Mouse (Mus musculus) macrophage (primary cell): Measurements from ENCODE around the gene Stk24. TPM values are rescaled to one million over a fixed set of nuclear protein-coding genes. Genes with fewer than 3 reads are reported as not detected.

Source experiments
- H3K27ac ChIP-seq: fragments of 350-480 bp; formaldehyde crosslinking; 2 replicates; pipeline ENCODE4 v1.9.0; 2021
- H3K36me3 ChIP-seq: fragments of 350-480 bp; formaldehyde crosslinking; 2 replicates; pipeline ENCODE4 v1.9.0; 2021; ENCODE audit errors: inconsistent target
- H3K4me3 ChIP-seq: fragments of 350-480 bp; formaldehyde crosslinking; 2 replicates; pipeline ENCODE4 v1.9.0; 2021; ENCODE audit errors: inconsistent target
- H3K79me2 ChIP-seq: fragments of 350-480 bp; formaldehyde crosslinking; 2 replicates; pipeline ENCODE4 v1.9.0; 2021; ENCODE audit errors: inconsistent target
- WGBS: methylation state at CpG from one replicate; pipeline ENCODE4 v1.1.7; 2026; ENCODE audit warnings: inconsistent platforms; ENCODE audit not compliant: missing documents; 5-methylcytosine and 5-hydroxymethylcytosine counted together
- polyA plus RNA-seq: library from polyadenylated mRNA; stranded (reverse); fragments of 250-400 nt; gene quantifications from 3 replicates; pipeline ENCODE4 v1.2.4, GENCODE M21; 2018; ENCODE audit warnings: inconsistent platforms

Stk24 gene
- polyA plus RNA-seq, 1 experiment from 2014 or later, result 88.8 TPM

- H3K27ac ChIP-seq, result no peak overlapping the region
- no peaks in the 10 kb centered on the region for H3K79me2 ChIP-seq
- no peak overlapping the region for H3K4me3 ChIP-seq
- no peaks in the 10 kb centered on the region for H3K36me3 ChIP-seq
- WGBS, result 56% methylated on average over 12 of the region's 13 CpGs
These were observed 25.3 kb upstream of the Stk24 start for GRCm38 (mm10) chr14:121405120-121405519.

- 99% methylated on average over 6 of the region's 6 CpGs for WGBS
- no peak overlapping the region for H3K27ac ChIP-seq
- H3K36me3 ChIP-seq, result no peaks in the 10 kb centered on the region
- H3K79me2 ChIP-seq, result no peaks in the 10 kb centered on the region
- no peak overlapping the region for H3K4me3 ChIP-seq
These were observed 19.9 kb upstream of the Stk24 start for GRCm38 (mm10) chr14:121399676-121400075.

- Histone ChIP-seq H3K79me2 (no peaks in the 10 kb centered on the region), H3K36me3 (no peaks in the 10 kb centered on the region), H3K27ac (no peak overlapping the region), H3K4me3 (no peak overlapping the region)
- 100% methylated on average over 1 of the region's 1 CpGs for WGBS
These were observed 17.7 kb upstream of the Stk24 start for GRCm38 (mm10) chr14:121397471-121397870.

GRCm38 (mm10) chr14:121395125-121395524 is 15.3 kb upstream of the Stk24 start:
- Histone ChIP-seq H3K36me3 (no peaks in the 10 kb centered on the region), H3K4me3 (no peak overlapping the region), H3K27ac (no peak overlapping the region), H3K79me2 (no peaks in the 10 kb centered on the region)
- WGBS, result 90% methylated on average over 4 of the region's 4 CpGs

- 92% methylated on average over 5 of the region's 5 CpGs for WGBS
- H3K36me3 ChIP-seq, result no peaks in the 10 kb centered on the region
- H3K27ac ChIP-seq, result no peak overlapping the region
- H3K4me3 ChIP-seq, result no peak overlapping the region
- no peaks in the 10 kb centered on the region for H3K79me2 ChIP-seq
These were observed 12.1 kb upstream of the Stk24 start for GRCm38 (mm10) chr14:121391927-121392326.

GRCm38 (mm10) chr14:121387760-121388159 is 7.9 kb upstream of the Stk24 start:
- Histone ChIP-seq H3K36me3 (no peaks in the 10 kb centered on the region), H3K27ac (no peak overlapping the region)
- 94% methylated on average over 1 of the region's 1 CpGs for WGBS

GRCm38 (mm10) chr14:121385440-121385839 is 5.6 kb upstream of the Stk24 start:
- no peak overlapping the region for H3K27ac ChIP-seq
- H3K36me3 ChIP-seq, result no peaks in the 10 kb centered on the region
- no peaks in the 10 kb centered on the region for H3K79me2 ChIP-seq
- H3K4me3 ChIP-seq, result no peak overlapping the region
- 95% methylated on average over 8 of the region's 8 CpGs for WGBS

More at GRCm38 (mm10) chr14:121387760-121388159, 7.9 kb upstream of the Stk24 start:
- Histone ChIP-seq H3K79me2 (no peaks in the 10 kb centered on the region), H3K4me3 (no peak overlapping the region)

- Histone ChIP-seq H3K27ac (no peak overlapping the region), H3K36me3 (no peaks in the 10 kb centered on the region), H3K4me3 (no peak overlapping the region), H3K79me2 (no peaks in the 10 kb centered on the region)
- 94% methylated on average over 3 of the region's 3 CpGs for WGBS
These were observed 4.0 kb upstream of the Stk24 start for GRCm38 (mm10) chr14:121383801-121384200.

GRCm38 (mm10) chr14:121379116-121379826 is 540 bp downstream of the Stk24 start:
- WGBS, result 2% methylated on average over 76 of the region's 79 CpGs

GRCm38 (mm10) chr14:121378243-121379115 is 1.3 kb downstream of the Stk24 start:
- Histone ChIP-seq H3K36me3 (no peaks in the 10 kb centered on the region), H3K27ac (no peak overlapping the region), H3K79me2 (peaks cover 51% of the 10 kb centered on the region), H3K4me3 (peak overlapping the region; percentile 57)
- 2% methylated on average over 64 of the region's 83 CpGs for WGBS

More at GRCm38 (mm10) chr14:121379116-121379826, 540 bp downstream of the Stk24 start:
- peak overlapping the region; percentile 92 for H3K27ac ChIP-seq
- H3K36me3 ChIP-seq, result no peaks in the 10 kb centered on the region
- peaks cover 43% of the 10 kb centered on the region for H3K79me2 ChIP-seq
- peak overlapping the region; percentile 62 for H3K4me3 ChIP-seq

- no peak overlapping the region for H3K27ac ChIP-seq
- no peaks in the 10 kb centered on the region for H3K36me3 ChIP-seq
- 13% methylated on average over 6 of the region's 6 CpGs for WGBS
- peaks cover 68% of the 10 kb centered on the region for H3K79me2 ChIP-seq
- no peak overlapping the region for H3K4me3 ChIP-seq
These were observed 3.2 kb downstream of the Stk24 start for GRCm38 (mm10) chr14:121376566-121376965.

- Histone ChIP-seq H3K4me3 (no peak overlapping the region), H3K79me2 (peaks cover 95% of the 10 kb centered on the region), H3K36me3 (no peaks in the 10 kb centered on the region), H3K27ac (no peak overlapping the region)
- WGBS, result 74% methylated on average over 4 of the region's 4 CpGs
These were observed 5.9 kb downstream of the Stk24 start for GRCm38 (mm10) chr14:121373901-121374300.

GRCm38 (mm10) chr14:121373020-121373419 is 6.8 kb downstream of the Stk24 start:
- Histone ChIP-seq H3K4me3 (no peak overlapping the region), H3K27ac (peak overlapping the region; percentile 61; the same call in 1 of the 2 replicates), H3K36me3 (no peaks in the 10 kb centered on the region), H3K79me2 (peaks cover 98% of the 10 kb centered on the region)
- WGBS, result 71% methylated on average over 7 of the region's 9 CpGs

- Histone ChIP-seq H3K36me3 (no peaks in the 10 kb centered on the region), H3K4me3 (no peak overlapping the region), H3K79me2 (peaks cover 98% of the 10 kb centered on the region), H3K27ac (peak overlapping the region; percentile 61)
- whole genome bisulfite sequencing, result 7% methylated on average over 5 of the region's 5 CpGs
These were observed 7.6 kb downstream of the Stk24 start for GRCm38 (mm10) chr14:121371911-121372820.
